Mouse (Mus musculus): ENCODE data around the gene Sphk2. TPM values are rescaled to one million over a fixed set of nuclear protein-coding genes. Genes with fewer than 3 reads are reported as not detected.
"Not testable (repeated sequence)": the region's sequence is repeated elsewhere in the genome, so short reads cannot be mapped to it uniquely, and the experiment has no call there.

The Sphk2 gene
- total RNA-seq, 2 experiments from 2014 or later: 2.6 to 4.6 TPM

GRCm38 (mm10) chr7:45666161-45666560 lies 51.6 kb downstream of the Sphk2 start, which contains the start of gene Fut2:
Fut2 (minus strand) TSS chr7:45666394.
- no peak for ATAC-seq (replicated peaks; ENCODE audit: low FRiP score, poor library complexity, severe bottlenecking)

GRCm38 (mm10) chr7:45665303-45666138 lies 52.3 kb downstream of the Sphk2 start:
- ATAC-seq (replicated peaks; ENCODE audit: low FRiP score, poor library complexity, severe bottlenecking): no peak

- not testable (repeated sequence) for ATAC-seq (replicated peaks; ENCODE audit: low FRiP score, poor library complexity, severe bottlenecking)
Observed at GRCm38 (mm10) chr7:45661702-45662101, 56.1 kb downstream of the Sphk2 start.

- no peak for ATAC-seq (replicated peaks; ENCODE audit: low FRiP score, poor library complexity, severe bottlenecking)
Observed at GRCm38 (mm10) chr7:45660746-45661478, 56.9 kb downstream of the Sphk2 start.

Other genes starting within 250 kb of the Sphk2 start
Only the 30 nearest of the 32 such genes appear.
- 3.3 TPM in 2 replicates for gene Dhdh, start 229.2 kb downstream of the Sphk2 start, total RNA-seq (2015; ENCODE audit: low replicate concordance)
- gene Dhdh, start 229.2 kb downstream of the Sphk2 start, total RNA-seq (2017; ENCODE audit: low replicate concordance): 2.1 and 2.3 TPM in 2 replicates
- gene Nucb1, start 207.6 kb downstream of the Sphk2 start, total RNA-seq (2015; ENCODE audit: low replicate concordance): 83.0 and 88.6 TPM in 2 replicates
- gene Nucb1, start 207.6 kb downstream of the Sphk2 start, total RNA-seq (2017; ENCODE audit: low replicate concordance): 487 and 671 TPM in 2 replicates
- gene Ppp1r15a, start 191.7 kb downstream of the Sphk2 start, total RNA-seq (2015; ENCODE audit: low replicate concordance): 1,095 and 1,392 TPM in 2 replicates
- gene Ppp1r15a, start 191.7 kb downstream of the Sphk2 start, total RNA-seq (2017; ENCODE audit: low replicate concordance): 1,351 and 1,490 TPM in 2 replicates
- 1.3 TPM in 1 of 2 replicates, not detected in the other for gene Plekha4, start 191.7 kb downstream of the Sphk2 start, total RNA-seq (2015; ENCODE audit: low replicate concordance)
- gene Plekha4, start 191.7 kb downstream of the Sphk2 start, total RNA-seq (2017; ENCODE audit: low replicate concordance): 2.8 and 9.9 TPM in 2 replicates
- gene Hsd17b14, start 163.1 kb downstream of the Sphk2 start, total RNA-seq (2015; ENCODE audit: low replicate concordance): not detected in 2 replicates
- gene Hsd17b14, start 163.1 kb downstream of the Sphk2 start, total RNA-seq (2017; ENCODE audit: low replicate concordance): not detected in 2 replicates
- gene Bcat2, start 147.8 kb downstream of the Sphk2 start, total RNA-seq (2015; ENCODE audit: low replicate concordance): 5.8 and 9.0 TPM in 2 replicates
- 10.7 and 11.2 TPM in 2 replicates for gene Bcat2, start 147.8 kb downstream of the Sphk2 start, total RNA-seq (2017; ENCODE audit: low replicate concordance)
- gene Fgf21, start 102.5 kb downstream of the Sphk2 start, total RNA-seq (2015; ENCODE audit: low replicate concordance): not detected in 2 replicates
- not detected in 2 replicates for gene Fgf21, start 102.5 kb downstream of the Sphk2 start, total RNA-seq (2017; ENCODE audit: low replicate concordance)
- not detected in 2 replicates for gene Fut1, start 100.7 kb downstream of the Sphk2 start, total RNA-seq (2015; ENCODE audit: low replicate concordance)
- gene Fut1, start 100.7 kb downstream of the Sphk2 start, total RNA-seq (2017; ENCODE audit: low replicate concordance): not detected in 2 replicates
- gene Izumo1, start 96.2 kb downstream of the Sphk2 start, total RNA-seq (2015; ENCODE audit: low replicate concordance): not detected in 2 replicates
- not detected in 2 replicates for gene Izumo1, start 96.2 kb downstream of the Sphk2 start, total RNA-seq (2017; ENCODE audit: low replicate concordance)
- gene Rasip1, start 90.5 kb downstream of the Sphk2 start, total RNA-seq (2015; ENCODE audit: low replicate concordance): not detected in 2 replicates
- not detected in 2 replicates for gene Rasip1, start 90.5 kb downstream of the Sphk2 start, total RNA-seq (2017; ENCODE audit: low replicate concordance)
- not detected in 2 replicates for gene Mamstr, start 78.0 kb downstream of the Sphk2 start, total RNA-seq (2015; ENCODE audit: low replicate concordance)
- gene Mamstr, start 78.0 kb downstream of the Sphk2 start, total RNA-seq (2017; ENCODE audit: low replicate concordance): not detected in 2 replicates
- not detected in 2 replicates for gene Fut2, start 51.6 kb downstream of the Sphk2 start, total RNA-seq (2015; ENCODE audit: low replicate concordance)
- gene Fut2, start 51.6 kb downstream of the Sphk2 start, total RNA-seq (2017; ENCODE audit: low replicate concordance): not detected in 2 replicates
- not detected in 2 replicates for gene Ntn5, start 34.0 kb downstream of the Sphk2 start, total RNA-seq (2015; ENCODE audit: low replicate concordance)
- gene Ntn5, start 34.0 kb downstream of the Sphk2 start, total RNA-seq (2017; ENCODE audit: low replicate concordance): not detected in 2 replicates
- not detected in 2 replicates for gene Sec1, start 23.6 kb downstream of the Sphk2 start, total RNA-seq (2015; ENCODE audit: low replicate concordance)
- gene Sec1, start 23.6 kb downstream of the Sphk2 start, total RNA-seq (2017; ENCODE audit: low replicate concordance): not detected in 2 replicates
- not detected in 2 replicates for gene Car11, start 18.2 kb downstream of the Sphk2 start, total RNA-seq (2015; ENCODE audit: low replicate concordance)
- not detected in 2 replicates for gene Car11, start 18.2 kb downstream of the Sphk2 start, total RNA-seq (2017; ENCODE audit: low replicate concordance)
- 1.5 and 1.9 TPM in 2 replicates for gene Dbp, start 12.9 kb downstream of the Sphk2 start, total RNA-seq (2015; ENCODE audit: low replicate concordance)
- gene Dbp, start 12.9 kb downstream of the Sphk2 start, total RNA-seq (2017; ENCODE audit: low replicate concordance): 0.77 and 2.2 TPM in 2 replicates
- gene Rpl18, start 2.5 kb downstream of the Sphk2 start, total RNA-seq (2015; ENCODE audit: low replicate concordance): 423 and 424 TPM in 2 replicates
- gene Rpl18, start 2.5 kb downstream of the Sphk2 start, total RNA-seq (2017; ENCODE audit: low replicate concordance): 286 and 289 TPM in 2 replicates
- not detected in 2 replicates for gene Fam83e, start 3.2 kb upstream of the Sphk2 start, total RNA-seq (2015; ENCODE audit: low replicate concordance)
- not detected in 2 replicates for gene Fam83e, start 3.2 kb upstream of the Sphk2 start, total RNA-seq (2017; ENCODE audit: low replicate concordance)
- gene Spaca4, start 7.8 kb upstream of the Sphk2 start, total RNA-seq (2015; ENCODE audit: low replicate concordance): not detected in 2 replicates
- gene Spaca4, start 7.8 kb upstream of the Sphk2 start, total RNA-seq (2017; ENCODE audit: low replicate concordance): not detected in 2 replicates
- gene Lmtk3, start 65.7 kb upstream of the Sphk2 start, total RNA-seq (2015; ENCODE audit: low replicate concordance): not detected in 2 replicates
- not detected in 2 replicates for gene Lmtk3, start 65.7 kb upstream of the Sphk2 start, total RNA-seq (2017; ENCODE audit: low replicate concordance)
- gene Sult2b1, start 66.7 kb upstream of the Sphk2 start, total RNA-seq (2015; ENCODE audit: low replicate concordance): not detected in 2 replicates
- not detected in 2 replicates for gene Sult2b1, start 66.7 kb upstream of the Sphk2 start, total RNA-seq (2017; ENCODE audit: low replicate concordance)
- gene Cyth2, start 96.6 kb upstream of the Sphk2 start, total RNA-seq (2015; ENCODE audit: low replicate concordance): 10.6 and 10.7 TPM in 2 replicates
- 11.6 and 14.5 TPM in 2 replicates for gene Cyth2, start 96.6 kb upstream of the Sphk2 start, total RNA-seq (2017; ENCODE audit: low replicate concordance)
- 0.38 TPM in 1 of 2 replicates, not detected in the other for gene Kcnj14, start 106.8 kb upstream of the Sphk2 start, total RNA-seq (2015; ENCODE audit: low replicate concordance)
- 0.09 TPM in 1 of 2 replicates, not detected in the other for gene Kcnj14, start 106.8 kb upstream of the Sphk2 start, total RNA-seq (2017; ENCODE audit: low replicate concordance)
- 1.5 and 2.3 TPM in 2 replicates for gene Grwd1, start 112.9 kb upstream of the Sphk2 start, total RNA-seq (2015; ENCODE audit: low replicate concordance)
- gene Grwd1, start 112.9 kb upstream of the Sphk2 start, total RNA-seq (2017; ENCODE audit: low replicate concordance): 0.43 and 3.1 TPM in 2 replicates
- gene Kdelr1, start 154.8 kb upstream of the Sphk2 start, total RNA-seq (2015; ENCODE audit: low replicate concordance): 31.3 and 67.2 TPM in 2 replicates
- gene Kdelr1, start 154.8 kb upstream of the Sphk2 start, total RNA-seq (2017; ENCODE audit: low replicate concordance): 18.0 and 20.1 TPM in 2 replicates
- not detected in 2 replicates for gene Grin2d, start 160.4 kb upstream of the Sphk2 start, total RNA-seq (2015; ENCODE audit: low replicate concordance)
- gene Grin2d, start 160.4 kb upstream of the Sphk2 start, total RNA-seq (2017; ENCODE audit: low replicate concordance): 0.28 TPM in 1 of 2 replicates, not detected in the other
- gene Syngr4, start 178.7 kb upstream of the Sphk2 start, total RNA-seq (2015; ENCODE audit: low replicate concordance): 4.0 TPM in 1 of 2 replicates, not detected in the other
- gene Syngr4, start 178.7 kb upstream of the Sphk2 start, total RNA-seq (2017; ENCODE audit: low replicate concordance): not detected in 2 replicates
- 1.3 TPM in 1 of 2 replicates, not detected in the other for gene Tmem143, start 178.9 kb upstream of the Sphk2 start, total RNA-seq (2015; ENCODE audit: low replicate concordance)
- 0.26 and 3.8 TPM in 2 replicates for gene Tmem143, start 178.9 kb upstream of the Sphk2 start, total RNA-seq (2017; ENCODE audit: low replicate concordance)
- 56.4 and 143 TPM in 2 replicates for gene Emp3, start 203.4 kb upstream of the Sphk2 start, total RNA-seq (2015; ENCODE audit: low replicate concordance)
- gene Emp3, start 203.4 kb upstream of the Sphk2 start, total RNA-seq (2017; ENCODE audit: low replicate concordance): 48.2 and 77.1 TPM in 2 replicates
- 2.5 TPM in 1 of 2 replicates, not detected in the other for gene Ccdc114, start 206.1 kb upstream of the Sphk2 start, total RNA-seq (2015; ENCODE audit: low replicate concordance)
- 0.51 and 2.0 TPM in 2 replicates for gene Ccdc114, start 206.1 kb upstream of the Sphk2 start, total RNA-seq (2017; ENCODE audit: low replicate concordance)

Measured in erythroblast, adult 5-6 weeks (primary cell).